Mouse (Mus musculus) intestine, embryonic 14.5 days (tissue): ENCODE results near the gene Adam15. TPM values are rescaled to one million over a fixed set of nuclear protein-coding genes. Genes with fewer than 3 reads are reported as not detected.
A peak's percentile ranks its signal among the peaks of the same experiment; 100 is the strongest.

Experiments used
- ATAC-seq: fragments of 200-750 bp; cut with Nextera tagmentation; replicated peaks from 2 replicates; pipeline ENCODE4 v1.8.0; 2017; ENCODE audit warnings: low read depth, moderate number of reproducible peaks, moderate TSS enrichment, moderate library complexity; ENCODE audit not compliant: low FRiP score, low TSS enrichment
- DNase-seq: peaks from one replicate; pipeline ENCODE4 v3.0.0-alpha.2; 2018; ENCODE audit warnings: low spot score
- H3K27ac ChIP-seq: fragments of 300-500 bp; sonication (generic); 2 replicates; pipeline ENCODE4 v1.5.1; 2014; ENCODE audit warnings: low read depth, mild to moderate bottlenecking, control low read depth
- H3K27me3 ChIP-seq: fragments of 300-500 bp; sonication (generic); replicated peaks from 2 replicates; pipeline ENCODE4 v1.6.1; 2014; ENCODE audit warnings: low read length, control low read depth; ENCODE audit not compliant: control insufficient read depth, insufficient read depth
- H3K36me3 ChIP-seq: fragments of 300-500 bp; sonication (generic); 2 replicates; pipeline ENCODE4 v1.6.1; 2014; ENCODE audit warnings: low read length, control low read depth; ENCODE audit not compliant: control insufficient read depth, insufficient read depth
- H3K4me1 ChIP-seq: fragments of 300-500 bp; sonication (generic); replicated peaks from 2 replicates; pipeline ENCODE4 v1.6.1; 2014; ENCODE audit warnings: low read length, control low read depth, mixed read lengths; ENCODE audit not compliant: control insufficient read depth, insufficient read depth
- H3K4me2 ChIP-seq: fragments of 300-500 bp; sonication (generic); 2 replicates; pipeline ENCODE4 v1.6.1; 2014; ENCODE audit warnings: low read length
- H3K4me3 ChIP-seq: fragments of 300-500 bp; sonication (generic); 2 replicates; pipeline ENCODE4 v1.5.1; 2014; ENCODE audit warnings: low read depth, low read length, control low read depth, mixed read lengths
- H3K9ac ChIP-seq: fragments of 300-500 bp; sonication (generic); 2 replicates; pipeline ENCODE4 v1.6.1; 2014; ENCODE audit warnings: mild to moderate bottlenecking, low read length
- H3K9me3 ChIP-seq: fragments of 300-500 bp; sonication (generic); 2 replicates; pipeline ENCODE4 v1.6.1; 2016; ENCODE audit warnings: low read length, control low read depth; ENCODE audit not compliant: control insufficient read depth
- WGBS: fragments of 180-500 bp; shearing (Covaris S2); extraction: QIAGEN DNeasy Blood & Tissue Kit; methylation state at CpG from one replicate; pipeline ENCODE4 v1.1.7; 2014; 5-methylcytosine and 5-hydroxymethylcytosine counted together
- polyA plus RNA-seq: library from polyadenylated mRNA; unstranded; fragments of >200 nt; fragmentation: Nextera tagmentation; extraction: Ambion mirVana; gene quantifications from 2 replicates; pipeline ENCODE4 v1.2.1, GENCODE M21; 2014

Adam15 gene
- polyA plus RNA-seq, 1 experiment from 2014 or later: 31.0 TPM

- Histone ChIP-seq H3K27me3 (no peaks in the 10 kb centered on the region), H3K27ac (no peak overlapping the region), H3K9ac (no peak overlapping the region), H3K4me1 (peaks cover 10% of the 10 kb centered on the region), H3K36me3 (no peaks in the 10 kb centered on the region), H3K9me3 (no peaks in the 10 kb centered on the region), H3K4me2 (no peak overlapping the region), H3K4me3 (no peak overlapping the region)
- WGBS: 30% methylated on average over 9 of the region's 9 CpGs
- no peak for ATAC-seq
- DNase-seq: no peak
These were observed 22.4 kb downstream of the Adam15 start for GRCm38 (mm10) chr3:89327371-89327870.

GRCm38 (mm10) chr3:89325882-89326281 lies 23.9 kb downstream of the Adam15 start:
- no peak overlapping the region for H3K27ac ChIP-seq
- ATAC-seq (no peak), DNase-seq (no peak)
- peaks cover 5% of the 10 kb centered on the region; the same call in 1 of the 2 replicates for H3K27me3 ChIP-seq
- no peak overlapping the region for H3K4me3 ChIP-seq
- 94% methylated on average over 8 of the region's 8 CpGs for WGBS
- H3K36me3 ChIP-seq: no peaks in the 10 kb centered on the region
- no peaks in the 10 kb centered on the region for H3K9me3 ChIP-seq
- peaks cover 18% of the 10 kb centered on the region for H3K4me1 ChIP-seq
- H3K9ac ChIP-seq: no peak overlapping the region
- no peak overlapping the region for H3K4me2 ChIP-seq

- Histone ChIP-seq H3K27me3 (peaks cover 32% of the 10 kb centered on the region), H3K9me3 (no peaks in the 10 kb centered on the region), H3K27ac (no peak within 1 kb of the TSS), H3K36me3 (no peaks in the 10 kb centered on the region), H3K4me2 (peak within 1 kb of the TSS; percentile 65), H3K9ac (peak within 1 kb of the TSS; percentile 48), H3K4me1 (peaks cover 29% of the 10 kb centered on the region), H3K4me3 (peak within 1 kb of the TSS; percentile 49)
- under 1% methylated on average over 53 of the region's 53 CpGs for WGBS
- ATAC-seq: peak; percentile 30; the same call in 1 of the 2 replicates
- DNase-seq: peak; percentile 88
These were observed 27.2 kb downstream of the Adam15 start, which contains the start of gene Efna3 for GRCm38 (mm10) chr3:89322514-89323165. Efna3 (minus strand) TSS chr3:89322965.

- ATAC-seq (no peak), DNase-seq (peak; percentile 78)
- Histone ChIP-seq H3K27me3 (peaks cover 32% of the 10 kb centered on the region), H3K36me3 (no peaks in the 10 kb centered on the region), H3K27ac (no peak overlapping the region), H3K9me3 (no peaks in the 10 kb centered on the region), H3K4me1 (peaks cover 33% of the 10 kb centered on the region), H3K4me3 (peak overlapping the region; percentile 49), H3K4me2 (peak overlapping the region; percentile 65), H3K9ac (peak overlapping the region; percentile 48)
- 1% methylated on average over 12 of the region's 14 CpGs for WGBS
These were observed 27.7 kb downstream of the Adam15 start for GRCm38 (mm10) chr3:89322131-89322500.

- peak overlapping the region; percentile 29; the same call in 1 of the 2 replicates for H3K27ac ChIP-seq
- H3K4me1 ChIP-seq: peaks cover 38% of the 10 kb centered on the region
- ATAC-seq: peak; percentile 6; the same call in 1 of the 2 replicates
- under 1% methylated on average over 62 of the region's 66 CpGs for WGBS
- H3K9ac ChIP-seq: peak overlapping the region; percentile 48
- peaks cover 32% of the 10 kb centered on the region for H3K27me3 ChIP-seq
- H3K36me3 ChIP-seq: no peaks in the 10 kb centered on the region
- H3K4me2 ChIP-seq: peak overlapping the region; percentile 65
- H3K4me3 ChIP-seq: peak overlapping the region; percentile 49
- peak; percentile 72 for DNase-seq
- H3K9me3 ChIP-seq: no peaks in the 10 kb centered on the region
These were observed 28.3 kb downstream of the Adam15 start for GRCm38 (mm10) chr3:89321183-89322130.

- Histone ChIP-seq H3K9me3 (no peaks in the 10 kb centered on the region), H3K27me3 (peaks cover 32% of the 10 kb centered on the region), H3K4me2 (peak overlapping the region; percentile 65), H3K4me3 (peak overlapping the region; percentile 49), H3K36me3 (no peaks in the 10 kb centered on the region), H3K4me1 (peaks cover 45% of the 10 kb centered on the region), H3K9ac (peak overlapping the region; percentile 48), H3K27ac (peak overlapping the region; percentile 29; the same call in 1 of the 2 replicates)
- ATAC-seq (no peak; the same call in 1 of the 2 replicates), DNase-seq (peak; percentile 84)
- whole genome bisulfite sequencing: under 1% methylated on average over 41 of the region's 41 CpGs
These were observed 29.1 kb downstream of the Adam15 start for GRCm38 (mm10) chr3:89320581-89321182.

GRCm38 (mm10) chr3:89319591-89320350 lies 30.0 kb downstream of the Adam15 start:
- peak overlapping the region; percentile 65 for H3K4me2 ChIP-seq
- no peaks in the 10 kb centered on the region for H3K36me3 ChIP-seq
- WGBS: 2% methylated on average over 58 of the region's 58 CpGs
- H3K27me3 ChIP-seq: peaks cover 32% of the 10 kb centered on the region
- peak overlapping the region; percentile 35; the same call in 1 of the 2 replicates for H3K9ac ChIP-seq
- H3K4me3 ChIP-seq: peak overlapping the region; percentile 49
- DNase-seq (peak; percentile 73), ATAC-seq (no peak)
- peaks cover 53% of the 10 kb centered on the region for H3K4me1 ChIP-seq
- no peaks in the 10 kb centered on the region for H3K9me3 ChIP-seq
- H3K27ac ChIP-seq: peak overlapping the region; percentile 54; the same call in 1 of the 2 replicates
